Mouse (Mus musculus): ENCODE data around the gene Txnrd2.

Gene Txnrd2

DNA sequence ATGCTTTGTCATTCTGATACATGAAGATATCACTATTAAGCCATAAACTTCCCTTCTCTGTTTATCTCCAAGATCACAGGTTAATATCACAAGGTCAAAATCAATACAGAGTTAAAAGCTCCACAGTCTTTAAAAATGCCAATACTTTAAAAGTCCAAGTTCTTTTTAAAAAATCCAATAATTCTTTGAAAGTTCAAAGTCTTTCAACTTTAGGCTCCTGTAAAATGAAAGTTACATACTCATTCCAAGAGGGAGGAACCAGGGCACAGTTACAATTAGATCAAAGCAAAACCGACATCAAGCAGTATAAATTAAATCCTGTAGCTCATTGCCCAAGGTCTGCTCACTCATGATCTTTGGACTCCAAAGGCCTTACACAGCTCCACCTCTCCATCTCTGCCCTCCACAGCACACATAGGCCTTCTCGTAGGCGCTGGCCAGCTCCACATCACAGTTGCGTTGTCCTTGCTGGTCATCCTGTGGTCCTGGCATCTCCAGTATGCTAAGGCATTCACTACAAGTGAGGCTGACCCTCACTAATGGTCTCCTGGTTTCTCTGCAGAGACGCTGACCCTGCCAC, 7.2 kb downstream of the Txnrd2 start:
- in situ Hi-C loops (cut with MboI, MseI), result no loop called here

GRCm38 (mm10) chr16:18436128-18436527, 9.9 kb downstream of the Txnrd2 start:
- in situ Hi-C loops (cut with MboI, MseI), result no loop called here

GRCm38 (mm10) chr16:18443385-18443841, 17.2 kb downstream of the Txnrd2 start:
- in situ Hi-C loops (cut with MboI, MseI), result loop anchor here in 1 of 2 experiments (5.0 kb wide), 1 partner anchor 179 kb away; the partner anchor contains the start of gene Gp1bb

GRCm38 (mm10) chr16:18447243-18447642, 21.1 kb downstream of the Txnrd2 start:
- in situ Hi-C loops (cut with MboI, MseI), result no loop called here

- in situ Hi-C loops (cut with MboI, MseI), result no loop called here
These were observed 21.9 kb downstream of the Txnrd2 start for GRCm38 (mm10) chr16:18448104-18448503.

DNA sequence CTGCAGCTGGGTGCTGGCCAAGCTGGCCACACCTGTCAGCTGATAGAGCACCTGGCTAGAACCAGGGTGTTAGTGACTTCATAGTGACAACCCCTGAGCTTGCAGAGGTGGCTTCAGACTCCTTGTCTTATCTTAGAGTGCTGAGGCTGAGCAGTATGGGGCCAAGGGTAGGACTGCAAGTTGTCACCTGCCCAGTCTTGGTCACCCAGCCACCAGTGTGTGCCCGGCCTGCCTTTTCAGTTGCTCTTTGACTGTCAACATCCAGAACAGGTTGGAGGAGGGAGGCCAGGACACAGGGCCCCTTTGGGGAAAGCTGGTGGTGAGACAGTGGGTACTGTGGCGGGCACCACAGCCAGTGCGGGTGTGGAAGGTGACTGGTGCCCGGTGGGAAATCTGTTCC, 22.8 kb downstream of the Txnrd2 start:
- in situ Hi-C loops (cut with MboI, MseI), result no loop called here

DNA sequence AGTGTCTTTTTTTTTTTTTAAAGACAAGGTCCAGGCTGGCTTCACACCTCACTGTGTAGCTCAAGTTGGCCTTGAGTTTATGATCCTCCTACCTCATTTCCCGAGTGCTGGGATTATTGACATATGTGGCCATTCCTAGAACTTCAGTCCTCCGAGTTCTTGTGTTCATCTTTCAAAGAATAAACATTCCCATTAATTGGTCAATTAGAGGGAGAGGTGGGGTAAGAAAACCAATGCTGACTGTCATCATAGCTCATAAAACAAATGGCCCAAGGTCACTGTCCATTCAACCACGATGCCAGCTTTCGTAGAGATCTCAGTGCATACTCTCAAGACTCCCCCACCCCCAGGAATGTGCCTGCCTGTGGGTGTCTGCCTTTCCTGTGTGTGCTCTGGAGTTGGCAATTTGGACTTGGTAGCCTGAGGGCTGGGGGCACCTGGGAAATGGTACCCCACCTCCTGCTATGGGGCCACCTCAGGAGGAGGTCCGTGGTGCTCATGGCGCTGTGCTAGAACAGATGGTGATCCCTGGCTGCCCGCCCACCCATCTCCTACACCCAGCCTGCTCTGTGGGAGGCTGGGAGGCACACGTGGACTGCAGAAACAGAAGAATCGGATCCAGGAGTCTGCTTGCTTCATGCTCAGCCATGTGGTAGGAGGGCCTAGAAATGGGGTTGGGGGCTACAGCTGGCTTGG, 25.4 kb downstream of the Txnrd2 start:
- in situ Hi-C loops (cut with MboI, MseI), result loop anchor here in 1 of 2 experiments (5.0 kb wide), 1 partner anchor 171 kb away; the partner anchor contains the start of gene Gp1bb

DNA sequence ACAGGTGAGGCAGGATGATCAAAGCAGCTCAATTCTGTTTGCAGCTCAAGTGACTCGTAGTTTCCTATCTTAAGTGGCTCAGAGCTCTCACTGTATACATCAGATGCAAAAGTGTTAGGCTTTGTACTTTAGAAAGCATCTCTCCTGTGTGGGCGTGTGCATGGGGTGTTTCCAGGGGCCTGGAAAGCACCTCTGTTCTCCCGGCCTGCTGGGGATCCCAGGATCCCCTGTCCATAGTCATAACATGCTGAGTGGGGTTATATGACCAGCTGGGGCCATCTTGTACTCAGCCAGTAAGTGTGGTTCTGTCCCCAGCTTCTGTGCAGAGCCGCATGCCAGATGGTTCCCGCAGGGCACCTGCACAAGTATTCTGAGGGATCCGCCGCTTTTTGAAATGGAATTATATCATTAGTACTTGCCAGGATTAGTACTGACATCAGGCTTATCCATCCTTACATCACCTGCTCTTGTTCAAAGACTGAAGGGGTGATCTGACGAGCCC, 26.2 kb downstream of the Txnrd2 start:
- in situ Hi-C loops (cut with MboI, MseI), result loop anchor here in 1 of 2 experiments (5.0 kb wide), 1 partner anchor 170 kb away; the partner anchor contains the start of gene Gp1bb

GRCm38 (mm10) chr16:18453846-18454245, 27.7 kb downstream of the Txnrd2 start:
- in situ Hi-C loops (cut with MboI, MseI), result loop anchor here in 1 of 2 experiments (5.0 kb wide), 1 partner anchor 168 kb away; the partner anchor contains the start of gene Gp1bb

GRCm38 (mm10) chr16:18455407-18455806, 29.2 kb downstream of the Txnrd2 start:
- in situ Hi-C loops (cut with MboI, MseI), result no loop called here

- in situ Hi-C loops (cut with MboI, MseI), result no loop called here
These were observed 32.5 kb downstream of the Txnrd2 start for GRCm38 (mm10) chr16:18458661-18459060.

DNA sequence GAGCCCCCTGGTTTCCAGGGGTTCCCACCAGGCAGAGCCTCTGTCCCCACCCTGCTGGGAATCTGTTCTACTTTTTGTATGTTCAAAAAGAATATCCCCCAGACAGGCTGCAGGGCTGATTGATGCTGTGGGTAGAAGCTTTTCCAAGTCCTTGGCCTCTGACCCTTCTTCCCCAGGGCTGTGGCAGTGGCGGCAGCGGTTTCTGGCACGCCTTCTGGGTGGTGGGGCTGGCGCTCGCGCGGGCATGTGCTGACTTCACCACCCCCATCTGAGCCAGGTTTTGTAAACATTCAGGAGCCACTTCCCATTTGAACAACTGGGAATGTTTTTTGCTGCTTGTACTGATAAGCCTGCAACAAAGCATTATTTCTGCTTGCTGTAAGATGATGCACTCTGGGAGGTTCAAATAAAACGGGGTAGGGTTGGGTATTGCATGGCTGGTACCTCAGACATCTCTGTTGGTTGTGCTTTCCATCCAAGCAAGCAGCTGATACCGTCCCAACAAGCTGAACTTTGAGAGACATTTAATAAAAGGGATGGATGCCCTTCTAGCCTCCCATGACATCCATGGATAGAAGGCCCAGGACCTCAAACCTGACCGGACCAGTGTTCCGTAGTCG, 33.3 kb downstream of the Txnrd2 start:
- in situ Hi-C loops (cut with MboI, MseI), result no loop called here

- in situ Hi-C loops (cut with MboI, MseI), result loop anchor here in 1 of 2 experiments (10.0 kb wide), 1 partner anchor 315 kb away; the partner anchor contains the start of gene Cldn5
These were observed 33.8 kb downstream of the Txnrd2 start for GRCm38 (mm10) chr16:18459955-18460370.

DNA sequence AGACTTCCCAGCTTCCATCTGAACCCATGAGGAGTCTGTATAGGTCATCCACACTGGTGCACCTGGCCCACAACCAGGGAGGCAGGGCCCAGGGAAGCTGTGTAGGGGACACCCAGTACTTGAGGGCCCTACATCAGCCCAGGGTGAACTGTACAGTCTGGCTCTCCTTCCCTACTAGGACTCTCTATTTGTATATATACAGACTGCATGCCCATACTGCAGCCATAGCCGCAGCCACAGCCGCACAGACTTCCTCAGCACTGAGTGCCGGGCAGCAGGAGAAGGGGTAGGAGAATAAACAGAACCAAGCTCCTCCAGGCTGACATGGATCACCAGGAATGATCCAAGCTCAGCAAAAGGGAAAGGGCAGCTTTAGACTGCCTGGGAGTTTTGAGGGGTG, 34.6 kb downstream of the Txnrd2 start:
- in situ Hi-C loops (cut with MboI, MseI), result loop anchor here in 1 of 2 experiments (10.0 kb wide), 1 partner anchor 314 kb away; the partner anchor contains the start of gene Cldn5

- in situ Hi-C loops (cut with MboI, MseI), result loop anchor here in 1 of 2 experiments (10.0 kb wide), 1 partner anchor 313 kb away; the partner anchor contains the start of gene Cldn5
These were observed 35.8 kb downstream of the Txnrd2 start for GRCm38 (mm10) chr16:18462031-18462430.

DNA sequence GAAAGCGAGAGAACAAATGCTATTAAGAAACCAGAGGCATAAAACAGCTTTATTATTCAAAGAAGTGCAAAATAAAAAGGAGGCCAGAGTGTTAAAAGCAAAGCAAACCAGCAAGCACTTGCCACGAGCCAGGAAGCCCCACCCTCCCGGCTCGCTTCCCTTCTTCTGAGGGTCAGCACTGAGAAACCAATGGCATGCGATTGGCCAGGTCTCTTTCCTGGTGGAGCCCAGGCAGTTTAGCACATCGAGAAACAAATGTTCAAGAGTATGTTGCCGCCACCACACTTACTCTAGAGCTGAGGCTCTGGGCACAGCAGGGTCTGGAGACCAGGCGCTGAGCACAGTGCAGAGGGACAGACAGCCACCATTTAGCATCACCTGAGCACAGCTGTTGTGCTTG, 36.4 kb downstream of the Txnrd2 start:
- in situ Hi-C loops (cut with MboI, MseI), result loop anchor here in 1 of 2 experiments (10.0 kb wide), 1 partner anchor 312 kb away; the partner anchor contains the start of gene Cldn5

GRCm38 (mm10) chr16:18464271-18464670, 38.1 kb downstream of the Txnrd2 start:
- in situ Hi-C loops (cut with MboI, MseI), result loop anchor here in 1 of 2 experiments (10.0 kb wide), 1 partner anchor 311 kb away; the partner anchor contains the start of gene Cldn5

GRCm38 (mm10) chr16:18470829-18471228, 44.6 kb downstream of the Txnrd2 start:
- in situ Hi-C loops (cut with MboI, MseI), result no loop called here

- in situ Hi-C loops (cut with MboI, MseI), result no loop called here
These were observed 45.3 kb downstream of the Txnrd2 start for GRCm38 (mm10) chr16:18471381-18471955.

GRCm38 (mm10) chr16:18471976-18472375, 45.8 kb downstream of the Txnrd2 start:
- in situ Hi-C loops (cut with MboI, MseI), result no loop called here

- in situ Hi-C loops (cut with MboI, MseI), result no loop called here
These were observed 46.2 kb downstream of the Txnrd2 start for GRCm38 (mm10) chr16:18472416-18472815.
